Mouse (Mus musculus): ENCODE data around the gene Lypd8. TPM values are rescaled to one million over a fixed set of nuclear protein-coding genes. Genes with fewer than 3 reads are reported as not detected.

The Lypd8 gene
- total and polyA plus RNA-seq, 2 experiments from 2014 or later: 0.12 TPM; not detected in 1

DNA sequence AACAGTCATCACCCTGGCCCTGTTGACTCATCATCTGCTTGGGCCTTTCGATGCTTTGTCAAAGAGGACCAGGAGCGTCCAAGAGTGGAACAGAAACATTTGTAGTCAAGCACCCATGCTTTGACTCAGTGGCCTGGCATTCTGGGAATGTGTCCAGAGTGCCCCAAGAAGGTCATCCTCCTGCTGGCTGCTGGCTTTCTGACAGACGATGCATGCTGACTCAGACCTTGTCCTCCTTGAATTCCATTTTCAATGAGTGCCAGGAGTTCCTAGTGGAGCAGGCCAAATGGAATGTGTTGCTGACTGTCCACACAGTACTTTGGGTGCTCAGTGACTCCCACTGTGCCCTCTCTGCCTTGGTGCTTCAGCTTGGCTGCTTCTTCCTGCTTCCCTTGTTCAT, 44.1 kb upstream of the Lypd8 start:
- Histone ChIP-seq H3K36me3 (replicated peaks; ENCODE audit: control insufficient read depth, insufficient read depth, low read length) (peaks cover 33% of the 10 kb centered on the region), H3K4me1 (ENCODE audit: control insufficient read depth, insufficient read depth) (peaks cover 32% of the 10 kb centered on the region), H3K4me3 (ENCODE audit: low read depth, low read length) (no peak overlapping the region), H3K27ac (ENCODE audit: low read depth) (peak overlapping the region; percentile 77), H3K27me3 (ENCODE audit: control insufficient read depth, insufficient read depth, low read length) (no peaks in the 10 kb centered on the region), H3K4me2 (ENCODE audit: low read depth, low read length) (no peak overlapping the region), H3K9ac (replicated peaks; ENCODE audit: low read depth, low read length) (no peak overlapping the region), H3K9me3 (replicated peaks; ENCODE audit: control insufficient read depth, low read length) (no peaks in the 10 kb centered on the region)
- 20% methylated on average over 3 of the region's 3 CpGs for WGBS
- DNase-seq (ENCODE audit: low spot score): peak; percentile 64
- ATAC-seq (ENCODE audit: insufficient read depth, low read depth): peak; percentile 37
- TF ChIP-seq EP300 (IDR thresholded peaks at IDR 0.05; ENCODE audit: low read depth) (no peak), CTCF (IDR thresholded peaks at IDR 0.05; ENCODE audit: low read depth) (no peak)

DNA sequence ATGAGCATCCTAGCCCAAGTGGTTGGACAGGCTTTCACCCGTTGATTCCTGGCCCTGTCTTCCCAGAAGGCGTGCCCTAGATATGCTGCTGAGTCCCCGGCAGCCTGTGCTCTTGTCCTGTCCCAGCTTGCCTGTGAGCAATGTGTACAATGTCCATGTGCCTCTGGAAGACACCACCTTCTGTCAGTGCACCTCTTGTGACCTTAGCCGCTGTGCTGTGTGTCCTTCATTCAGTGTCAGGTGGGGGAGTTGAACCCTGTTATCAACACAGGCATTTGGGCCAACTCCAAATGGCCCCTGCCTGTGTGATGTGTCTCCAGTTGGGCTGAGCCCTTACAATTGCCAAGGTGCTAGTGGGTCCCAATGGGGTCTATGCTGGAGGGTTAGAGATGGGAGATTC, 32.1 kb upstream of the Lypd8 start:
- H3K27me3 ChIP-seq (ENCODE audit: control insufficient read depth, insufficient read depth, low read length): no peaks in the 10 kb centered on the region
- H3K4me1 ChIP-seq (ENCODE audit: control insufficient read depth, insufficient read depth): no peaks in the 10 kb centered on the region
- ATAC-seq (ENCODE audit: insufficient read depth, low read depth) (peak; percentile 64; the same call in 1 of the 2 replicates), DNase-seq (ENCODE audit: low spot score) (no peak)
- H3K4me2 ChIP-seq (ENCODE audit: low read depth, low read length): no peak overlapping the region
- H3K9me3 ChIP-seq (replicated peaks; ENCODE audit: control insufficient read depth, low read length): no peaks in the 10 kb centered on the region
- peaks cover 40% of the 10 kb centered on the region for H3K36me3 ChIP-seq (replicated peaks; ENCODE audit: control insufficient read depth, insufficient read depth, low read length)
- H3K4me3 ChIP-seq (ENCODE audit: low read depth, low read length): no peak overlapping the region
- H3K9ac ChIP-seq (replicated peaks; ENCODE audit: low read depth, low read length): no peak overlapping the region
- no peak overlapping the region for H3K27ac ChIP-seq (ENCODE audit: low read depth)
- WGBS: 48% methylated on average over 4 of the region's 4 CpGs
- no peak for TF ChIP-seq EP300 (IDR thresholded peaks at IDR 0.05; ENCODE audit: low read depth)
- TF ChIP-seq CTCF (IDR thresholded peaks at IDR 0.05; ENCODE audit: low read depth): no peak

GRCm38 (mm10) chr11:58350628-58351027, 28.2 kb upstream of the Lypd8 start:
- no peak overlapping the region for H3K4me2 ChIP-seq (ENCODE audit: low read depth, low read length)
- no peaks in the 10 kb centered on the region for H3K4me1 ChIP-seq (ENCODE audit: control insufficient read depth, insufficient read depth)
- H3K4me3 ChIP-seq (ENCODE audit: low read depth, low read length): no peak overlapping the region
- peaks cover 21% of the 10 kb centered on the region for H3K36me3 ChIP-seq (replicated peaks; ENCODE audit: control insufficient read depth, insufficient read depth, low read length)
- 68% methylated on average over 4 of the region's 4 CpGs for WGBS
- no peaks in the 10 kb centered on the region for H3K27me3 ChIP-seq (ENCODE audit: control insufficient read depth, insufficient read depth, low read length)
- 0 out of 2 replicates have a peak, but pooled peaks have one; percentile 3 for TF ChIP-seq CTCF (IDR thresholded peaks at IDR 0.05; ENCODE audit: low read depth)
- TF ChIP-seq EP300 (IDR thresholded peaks at IDR 0.05; ENCODE audit: low read depth): no peak
- H3K27ac ChIP-seq (ENCODE audit: low read depth): no peak overlapping the region
- no peak for ATAC-seq (ENCODE audit: insufficient read depth, low read depth)
- no peaks in the 10 kb centered on the region for H3K9me3 ChIP-seq (replicated peaks; ENCODE audit: control insufficient read depth, low read length)
- DNase-seq (ENCODE audit: low spot score): no peak
- H3K9ac ChIP-seq (replicated peaks; ENCODE audit: low read depth, low read length): no peak overlapping the region

GRCm38 (mm10) chr11:58351179-58351578, 27.7 kb upstream of the Lypd8 start:
- 82% methylated on average over 5 of the region's 5 CpGs for WGBS
- ATAC-seq (ENCODE audit: insufficient read depth, low read depth): no peak
- Histone ChIP-seq H3K9ac (replicated peaks; ENCODE audit: low read depth, low read length) (no peak overlapping the region), H3K4me3 (ENCODE audit: low read depth, low read length) (no peak overlapping the region), H3K4me1 (ENCODE audit: control insufficient read depth, insufficient read depth) (no peaks in the 10 kb centered on the region), H3K9me3 (replicated peaks; ENCODE audit: control insufficient read depth, low read length) (no peaks in the 10 kb centered on the region), H3K36me3 (replicated peaks; ENCODE audit: control insufficient read depth, insufficient read depth, low read length) (peaks cover 16% of the 10 kb centered on the region), H3K27me3 (ENCODE audit: control insufficient read depth, insufficient read depth, low read length) (no peaks in the 10 kb centered on the region), H3K4me2 (ENCODE audit: low read depth, low read length) (no peak overlapping the region), H3K27ac (ENCODE audit: low read depth) (no peak overlapping the region)
- TF ChIP-seq CTCF (IDR thresholded peaks at IDR 0.05; ENCODE audit: low read depth): no peak
- TF ChIP-seq EP300 (IDR thresholded peaks at IDR 0.05; ENCODE audit: low read depth): no peak
- no peak for DNase-seq (ENCODE audit: low spot score)

GRCm38 (mm10) chr11:58352681-58353548, 25.9 kb upstream of the Lypd8 start:
- Histone ChIP-seq H3K36me3 (replicated peaks; ENCODE audit: control insufficient read depth, insufficient read depth, low read length) (peaks cover 3% of the 10 kb centered on the region; the same call in 1 of the 2 replicates), H3K9me3 (replicated peaks; ENCODE audit: control insufficient read depth, low read length) (no peaks in the 10 kb centered on the region), H3K27me3 (ENCODE audit: control insufficient read depth, insufficient read depth, low read length) (no peaks in the 10 kb centered on the region), H3K4me3 (ENCODE audit: low read depth, low read length) (no peak overlapping the region), H3K27ac (ENCODE audit: low read depth) (no peak overlapping the region), H3K4me2 (ENCODE audit: low read depth, low read length) (no peak overlapping the region), H3K9ac (replicated peaks; ENCODE audit: low read depth, low read length) (no peak overlapping the region), H3K4me1 (ENCODE audit: control insufficient read depth, insufficient read depth) (no peaks in the 10 kb centered on the region)
- DNase-seq (ENCODE audit: low spot score) (no peak), ATAC-seq (ENCODE audit: insufficient read depth, low read depth) (no peak)
- WGBS: 13% methylated on average over 7 of the region's 7 CpGs
- TF ChIP-seq CTCF (IDR thresholded peaks at IDR 0.05; ENCODE audit: low read depth): no peak; the same call in 1 of the 2 replicates
- TF ChIP-seq EP300 (IDR thresholded peaks at IDR 0.05; ENCODE audit: low read depth): no peak

Measured in heart, postnatal 0 days (tissue).